Mouse (Mus musculus) intestine, embryonic 16.5 days (tissue): Measurements from ENCODE around the gene Olfr481. TPM values are rescaled to one million over a fixed set of nuclear protein-coding genes. Genes with fewer than 3 reads are reported as not detected.

ENCODE experiments used
- ATAC-seq: fragments of 200-750 bp; cut with Nextera tagmentation; 2 replicates; pipeline ENCODE4 v1.8.0; 2017; ENCODE audit warnings: moderate TSS enrichment, moderate library complexity
- H3K27ac ChIP-seq: fragments of 300-500 bp; sonication (generic); 2 replicates; pipeline ENCODE4 v1.5.1; 2014; ENCODE audit warnings: mild to moderate bottlenecking, low read length
- H3K27me3 ChIP-seq: fragments of 300-500 bp; sonication (generic); replicated peaks from 2 replicates; pipeline ENCODE4 v1.6.1; 2014; ENCODE audit warnings: low read length, control low read depth, mixed read lengths; ENCODE audit not compliant: control insufficient read depth, insufficient read depth
- H3K36me3 ChIP-seq: fragments of 300-500 bp; sonication (generic); 2 replicates; pipeline ENCODE4 v1.6.1; 2014; ENCODE audit warnings: low read length, control low read depth; ENCODE audit not compliant: control insufficient read depth, insufficient read depth
- H3K4me1 ChIP-seq: fragments of 300-500 bp; sonication (generic); 2 replicates; pipeline ENCODE4 v1.6.1; 2014; ENCODE audit warnings: low read length, control low read depth, mixed read lengths; ENCODE audit not compliant: control insufficient read depth, insufficient read depth
- H3K4me2 ChIP-seq: fragments of 300-500 bp; sonication (generic); 2 replicates; pipeline ENCODE4 v1.6.1; 2014; ENCODE audit warnings: low read depth, low read length, control low read depth
- H3K4me3 ChIP-seq: fragments of 300-500 bp; sonication (generic); 2 replicates; pipeline ENCODE4 v1.5.1; 2014; ENCODE audit warnings: mild to moderate bottlenecking, low read length
- H3K9ac ChIP-seq: fragments of 300-500 bp; sonication (generic); 2 replicates; pipeline ENCODE4 v1.6.1; 2014; ENCODE audit warnings: low read depth, low read length
- H3K9me3 ChIP-seq: fragments of 300-500 bp; sonication (generic); 2 replicates; pipeline ENCODE4 v1.6.1; 2016; ENCODE audit warnings: low read length, control low read depth; ENCODE audit not compliant: control insufficient read depth
- WGBS: fragments of 180-500 bp; shearing (Covaris S2); extraction: QIAGEN DNeasy Blood & Tissue Kit; methylation state at CpG from one replicate; pipeline ENCODE4 v1.1.7; 2014; 5-methylcytosine and 5-hydroxymethylcytosine counted together
- polyA plus RNA-seq: library from polyadenylated mRNA; unstranded; fragments of >200 nt; fragmentation: Nextera tagmentation; extraction: Ambion mirVana; gene quantifications from 2 replicates; pipeline ENCODE4 v1.2.1, GENCODE M21; 2015

Olfr481 gene
- not detected in 2 replicates for polyA plus RNA-seq

DNA sequence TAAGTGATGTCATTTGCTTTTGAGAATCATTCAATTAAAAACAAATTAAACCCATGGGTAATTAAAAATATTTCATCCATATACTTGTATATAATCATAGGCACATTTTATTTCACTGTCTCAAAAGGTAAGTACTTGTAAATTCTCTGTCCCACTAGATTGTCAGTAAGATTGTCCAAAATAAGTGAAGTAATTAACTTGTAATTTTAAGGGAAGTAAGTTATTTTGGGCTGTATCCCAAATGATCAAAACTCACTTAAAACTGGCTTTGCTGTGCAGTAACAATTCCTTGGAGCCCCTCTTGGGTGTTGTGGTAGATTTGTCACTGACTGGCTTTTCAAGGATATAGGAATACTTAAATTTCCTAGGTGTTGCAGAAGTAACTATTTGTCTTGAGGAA lies at the start of gene Olfr481:
Olfr481 (plus strand) TSS at position 301 of the 400 bp plus-strand sequence.
- Histone ChIP-seq H3K36me3 (no peaks in the 10 kb centered on the region), H3K4me2 (no peak within 1 kb of the TSS), H3K27me3 (no peaks in the 10 kb centered on the region), H3K9me3 (no peaks in the 10 kb centered on the region), H3K9ac (no peak within 1 kb of the TSS), H3K4me3 (no peak within 1 kb of the TSS), H3K4me1 (no peaks in the 10 kb centered on the region), H3K27ac (no peak within 1 kb of the TSS)
- ATAC-seq, result no peak

DNA sequence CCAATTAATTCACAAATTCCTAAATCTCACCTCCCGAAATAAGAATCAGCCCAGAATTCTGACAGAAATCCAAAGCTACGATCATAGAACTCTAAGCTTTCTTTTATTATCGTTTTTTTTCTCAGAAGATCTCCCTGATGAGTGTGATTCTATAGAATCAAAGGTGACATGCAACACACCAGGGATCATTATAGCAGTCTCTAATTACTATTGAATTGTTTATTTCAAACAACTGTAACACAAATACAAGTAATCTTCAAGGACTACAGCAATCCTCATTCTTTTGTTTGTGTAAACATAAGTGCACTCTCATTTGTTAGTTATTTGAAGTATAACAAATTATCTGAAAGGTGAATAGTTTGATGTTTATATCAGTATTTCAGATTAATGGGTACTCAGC lies 45.8 kb upstream of the Olfr481 start, which contains the start of gene Olfr478:
Olfr478 (minus strand) TSS at position 101 of the 400 bp plus-strand sequence.
- Histone ChIP-seq H3K27me3 (no peaks in the 10 kb centered on the region), H3K36me3 (no peaks in the 10 kb centered on the region), H3K27ac (no peak within 1 kb of the TSS), H3K9me3 (no peaks in the 10 kb centered on the region), H3K4me2 (no peak within 1 kb of the TSS), H3K4me3 (no peak within 1 kb of the TSS), H3K9ac (no peak within 1 kb of the TSS), H3K4me1 (no peaks in the 10 kb centered on the region)
- 81% methylated on average over 3 of the region's 3 CpGs for WGBS
- no peak for ATAC-seq

DNA sequence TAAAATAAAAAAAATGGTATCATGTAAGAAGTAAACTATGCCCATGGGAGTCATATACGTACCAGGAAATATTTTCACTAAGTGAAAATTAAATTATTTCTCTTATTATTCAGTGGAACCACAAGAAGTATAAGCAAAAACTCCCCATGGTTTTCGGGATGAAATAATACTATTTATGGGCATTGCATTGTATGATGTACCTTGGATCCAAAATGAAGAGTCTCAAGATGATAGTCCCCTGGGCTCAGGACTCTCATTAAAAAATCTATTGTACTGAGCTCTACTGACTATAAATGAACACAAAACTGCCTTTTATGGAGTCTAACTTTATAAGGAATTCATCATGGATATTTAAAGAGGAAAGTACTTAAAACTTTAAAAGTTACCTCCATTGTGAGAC lies 29.3 kb upstream of the Olfr481 start, which contains the start of gene Olfr479:
Olfr479 (plus strand) TSS at position 301 of the 400 bp plus-strand sequence.
- Histone ChIP-seq H3K36me3 (no peaks in the 10 kb centered on the region), H3K4me1 (no peaks in the 10 kb centered on the region), H3K27me3 (no peaks in the 10 kb centered on the region), H3K4me3 (no peak within 1 kb of the TSS), H3K27ac (no peak within 1 kb of the TSS), H3K4me2 (no peak within 1 kb of the TSS), H3K9ac (no peak within 1 kb of the TSS), H3K9me3 (no peaks in the 10 kb centered on the region)
- ATAC-seq, result no peak
- WGBS, result 93% methylated on average over 2 of the region's 2 CpGs

DNA sequence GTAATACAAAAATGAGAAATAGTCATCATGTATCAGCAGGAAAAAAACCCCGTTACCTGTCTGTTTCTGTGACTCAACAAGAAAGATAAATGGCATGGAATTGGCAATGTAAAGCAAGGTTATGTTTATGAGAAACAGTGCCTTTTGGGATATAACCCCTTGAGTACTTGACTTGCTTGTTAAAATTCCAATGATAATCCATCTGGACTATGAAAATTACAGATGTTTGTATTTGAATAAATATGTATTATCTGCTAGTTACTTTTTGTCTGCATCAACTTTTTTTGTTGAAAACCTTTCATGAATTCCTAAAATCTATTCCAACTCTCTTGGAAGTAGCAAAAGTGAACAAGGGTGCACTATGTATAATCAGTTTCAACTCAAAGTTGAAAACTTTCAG lies 12.4 kb upstream of the Olfr481 start, which contains the start of gene Olfr480:
Olfr480 (minus strand) TSS at position 101 of the 400 bp plus-strand sequence.
- H3K27me3 ChIP-seq, result no peaks in the 10 kb centered on the region

GRCm38 (mm10) chr7:108097486-108097885 lies 17.8 kb downstream of the Olfr481 start, which contains the start of gene Olfr482:
Gene Olfr482 (minus strand): TSS chr7:108097586.
- ATAC-seq, result no peak
- no peaks in the 10 kb centered on the region for H3K4me1 ChIP-seq
- H3K4me3 ChIP-seq, result no peak within 1 kb of the TSS
- H3K4me2 ChIP-seq, result no peak within 1 kb of the TSS
- no peak within 1 kb of the TSS for H3K9ac ChIP-seq
- no peaks in the 10 kb centered on the region for H3K9me3 ChIP-seq
- H3K27ac ChIP-seq, result no peak within 1 kb of the TSS
- 72% methylated on average over 1 of the region's 1 CpGs for WGBS
- no peaks in the 10 kb centered on the region for H3K27me3 ChIP-seq
- no peaks in the 10 kb centered on the region for H3K36me3 ChIP-seq

More for the DNA sequence above, 12.4 kb upstream of the Olfr481 start, which contains the start of gene Olfr480:
- 77% methylated on average over 1 of the region's 1 CpGs for WGBS
- Histone ChIP-seq H3K9me3 (no peaks in the 10 kb centered on the region), H3K4me1 (no peaks in the 10 kb centered on the region), H3K9ac (no peak within 1 kb of the TSS), H3K4me2 (no peak within 1 kb of the TSS), H3K36me3 (no peaks in the 10 kb centered on the region), H3K4me3 (no peak within 1 kb of the TSS), H3K27ac (no peak within 1 kb of the TSS)
- ATAC-seq, result no peak

- no peak within 1 kb of the TSS for H3K4me2 ChIP-seq
- no peak within 1 kb of the TSS for H3K4me3 ChIP-seq
- no peaks in the 10 kb centered on the region for H3K36me3 ChIP-seq
- no peaks in the 10 kb centered on the region for H3K4me1 ChIP-seq
- H3K27me3 ChIP-seq, result no peaks in the 10 kb centered on the region
- no peak within 1 kb of the TSS for H3K9ac ChIP-seq
- no peak for ATAC-seq
- H3K27ac ChIP-seq, result no peak within 1 kb of the TSS
- 84% methylated on average over 1 of the region's 1 CpGs for WGBS
- no peaks in the 10 kb centered on the region for H3K9me3 ChIP-seq
Measured at GRCm38 (mm10) chr7:108100549-108100948, 20.9 kb downstream of the Olfr481 start, which contains the start of gene Olfr483. Gene Olfr483 (plus strand): TSS chr7:108100849.

DNA sequence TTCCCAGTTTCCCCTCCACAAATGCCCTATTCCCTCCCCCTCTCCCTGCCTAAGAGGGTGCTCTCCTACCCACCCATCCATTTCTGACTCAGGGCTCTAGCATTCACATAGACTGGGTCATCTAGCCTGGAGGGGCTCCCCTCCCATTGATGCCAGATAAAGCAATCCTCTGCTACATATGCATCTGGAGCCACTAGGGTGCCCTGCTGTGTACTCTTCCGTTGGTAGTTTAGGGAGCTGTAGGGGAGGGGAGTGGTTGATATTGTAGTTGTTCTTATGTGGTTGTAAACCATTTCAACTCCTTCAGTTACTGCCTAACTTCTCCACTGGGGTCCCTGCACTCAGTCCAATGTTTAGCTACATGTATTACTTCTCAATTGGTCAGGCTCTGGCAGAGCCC lies 41.0 kb downstream of the Olfr481 start:
- no peak for ATAC-seq
- 18% methylated on average over 1 of the region's 1 CpGs for WGBS

GRCm38 (mm10) chr7:108121416-108121815 lies 41.8 kb downstream of the Olfr481 start:
- Histone ChIP-seq H3K36me3 (no peaks in the 10 kb centered on the region), H3K9ac (no peak overlapping the region), H3K4me1 (no peaks in the 10 kb centered on the region), H3K9me3 (no peaks in the 10 kb centered on the region), H3K27ac (no peak overlapping the region), H3K27me3 (no peaks in the 10 kb centered on the region), H3K4me2 (no peak overlapping the region), H3K4me3 (no peak overlapping the region)
- WGBS, result 58% methylated on average over 1 of the region's 1 CpGs
- no peak for ATAC-seq

More for the DNA sequence above, 41.0 kb downstream of the Olfr481 start:
- no peak overlapping the region for H3K27ac ChIP-seq
- no peak overlapping the region for H3K9ac ChIP-seq
- H3K4me1 ChIP-seq, result no peaks in the 10 kb centered on the region
- no peaks in the 10 kb centered on the region for H3K9me3 ChIP-seq
- no peak overlapping the region for H3K4me3 ChIP-seq
- H3K27me3 ChIP-seq, result no peaks in the 10 kb centered on the region
- no peaks in the 10 kb centered on the region for H3K36me3 ChIP-seq
- no peak overlapping the region for H3K4me2 ChIP-seq

DNA sequence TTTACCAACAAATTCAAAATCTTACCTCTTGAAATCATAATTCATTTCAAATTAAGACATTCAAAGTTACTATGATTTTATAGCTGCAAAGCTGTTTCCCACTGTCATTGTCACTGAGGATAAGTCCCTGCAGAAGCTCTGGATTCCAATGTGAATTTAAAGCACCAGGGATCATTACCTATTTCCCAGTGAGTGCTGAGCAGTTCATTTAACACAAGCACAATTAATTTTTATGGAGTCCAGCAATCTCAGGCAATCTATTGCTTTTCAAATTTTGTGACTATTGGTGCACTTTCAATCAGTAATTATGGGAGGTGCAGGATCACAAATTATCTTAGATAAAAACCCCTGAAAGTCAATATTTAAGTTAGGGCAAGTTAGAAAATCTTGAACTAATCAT lies 47.7 kb downstream of the Olfr481 start, which contains the start of gene Olfr484:
Olfr484 (minus strand) TSS at position 101 of the 400 bp plus-strand sequence.
- Histone ChIP-seq H3K36me3 (no peaks in the 10 kb centered on the region), H3K9me3 (no peaks in the 10 kb centered on the region), H3K4me1 (no peaks in the 10 kb centered on the region), H3K27me3 (no peaks in the 10 kb centered on the region), H3K4me2 (no peak within 1 kb of the TSS), H3K4me3 (no peak within 1 kb of the TSS), H3K27ac (no peak within 1 kb of the TSS), H3K9ac (no peak within 1 kb of the TSS)
- ATAC-seq, result no peak
